Mouse (Mus musculus) MEL (cell line): ENCODE results near the gene Ddx58.

Experiments used
- CHD2 ChIP-seq: IDR thresholded peaks from 2 replicates; pipeline ENCODE4 v1.6.1; 2011; ENCODE audit warnings: low read length, improper control_type of control experiment
- CTCF ChIP-seq, 3 experiments: IDR thresholded peaks in 2 of 3; conservative IDR thresholded peaks in 1 of 3; 2 replicates each; pipeline ENCODE4 v1.5.1; 2011 to 2012; ENCODE audit warnings: low read length in 3 of 3, low read depth in 2 of 3, mild to moderate bottlenecking in 2 of 3, improper control_type of control experiment in 1 of 3, inconsistent platforms in 1 of 3, mixed read lengths in 1 of 3, moderate library complexity in 1 of 3; ENCODE audit not compliant: control insufficient read depth in 1 of 3, insufficient read depth in 1 of 3, poor library complexity in 1 of 3, severe bottlenecking in 1 of 3
- GATA1 ChIP-seq: IDR thresholded peaks from 2 replicates; pipeline ENCODE4 v1.6.1; 2011; ENCODE audit warnings: low read depth, low read length, improper control_type of control experiment
- POLR2A ChIP-seq, 2 experiments: IDR thresholded peaks; 2 replicates each; pipeline ENCODE4 v1.6.1; 2011 to 2012; ENCODE audit warnings: low read length in 2 of 2, mild to moderate bottlenecking in 2 of 2, control low read depth in 1 of 2, improper control_type of control experiment in 1 of 2, low read depth in 1 of 2, moderate library complexity in 1 of 2; ENCODE audit not compliant: control insufficient read depth in 1 of 2, insufficient read depth in 1 of 2, poor library complexity in 1 of 2
- RAD21 ChIP-seq: IDR thresholded peaks from 2 replicates; pipeline ENCODE4 v1.6.1; 2011; ENCODE audit warnings: mild to moderate bottlenecking, low read depth, low read length, improper control_type of control experiment
- RCOR1 ChIP-seq: IDR thresholded peaks from 2 replicates; pipeline ENCODE4 v1.6.1; 2012; ENCODE audit warnings: low read depth, mild to moderate bottlenecking, inconsistent platforms, low read length, improper control_type of control experiment
- SMC3 ChIP-seq: IDR thresholded peaks from 2 replicates; pipeline ENCODE4 v1.6.1; 2011; ENCODE audit warnings: low read depth, low read length, improper control_type of control experiment
- TCF12 ChIP-seq: IDR thresholded peaks from 2 replicates; pipeline ENCODE4 v1.6.1; 2014; ENCODE audit warnings: low read depth, mild to moderate bottlenecking, inconsistent platforms, low read length, improper control_type of control experiment, moderate library complexity
- ZNF384 ChIP-seq: IDR thresholded peaks from 2 replicates; pipeline ENCODE4 v1.6.1; 2012; ENCODE audit warnings: low read depth, mild to moderate bottlenecking, inconsistent platforms, low read length, improper control_type of control experiment

DNA sequence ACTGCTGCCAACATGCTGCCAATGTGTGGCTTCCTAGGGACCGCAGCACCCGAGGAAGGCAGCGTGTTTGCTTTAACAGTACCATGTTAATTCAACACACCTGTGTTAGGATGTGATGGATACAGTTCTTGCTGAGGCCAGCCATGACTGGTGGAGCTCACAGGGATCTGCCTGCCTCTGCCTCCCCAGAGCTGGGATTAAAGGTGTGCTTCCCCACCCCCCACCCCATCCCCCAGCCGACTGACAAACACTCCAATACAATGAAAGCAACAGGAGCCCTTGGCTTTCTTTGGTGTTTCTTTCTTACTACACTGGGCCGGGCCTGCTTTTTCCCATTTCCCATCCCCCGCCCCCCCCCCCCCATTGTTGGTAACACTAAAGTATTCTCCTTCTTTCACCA lies 5.4 kb downstream of the Ddx58 start:
- TF ChIP-seq CTCF (IDR thresholded peaks at IDR 0.05 in 2 of 3, conservative IDR thresholded peaks at IDR 0.05 in 1 of 3; ENCODE audit: control insufficient read depth in 1 of 3, insufficient read depth in 1 of 3, low read depth in 2 of 3, low read length in 3 of 3, poor library complexity in 1 of 3, severe bottlenecking in 1 of 3) (no peak), GATA1 (no peak), CHD2 (no peak), ZNF384 (no peak), SMC3 (no peak), RAD21 (no peak), POLR2A (IDR thresholded peaks at IDR 0.05; ENCODE audit: control insufficient read depth in 1 of 2, insufficient read depth in 1 of 2, low read depth in 1 of 2, low read length in 2 of 2, poor library complexity in 1 of 2) (no peak), RCOR1 (no peak), TCF12 (no peak)
